In genomic region chr10:9866793-9867579, GRCm38 (mm10) we compare ENCODE assay signal across 15 mouse cellular contexts. TPM values are rescaled to one million over a fixed set of nuclear protein-coding genes. Genes with fewer than 3 reads are reported as not detected.
DNase-seq lines count a peak whose midpoint lies in the region; ATAC-seq and TF ChIP-seq lines count a peak whose summit lies in the region.
"Had no signal": no experiment of that assay in that cellular context is flagged by ENCODE, and none has a peak within 500 bp of the region (broad histone marks: within the 10 kb centered on the region; RNA-seq: fewer than 3 reads in every experiment).

No protein-coding gene starts in this region.

- no peak overlapping the region for H3K4me3 ChIP-seq in heart, adult 2 months
- no peak overlapping the region for H3K4me3 ChIP-seq in midbrain, postnatal 0 days (ENCODE audit: low read depth, low read length)
- H3K4me3 ChIP-seq in midbrain, embryonic 13.5 days (replicated peaks), result no peak overlapping the region
- no peak overlapping the region for H3K4me3 ChIP-seq in lung, embryonic 15.5 days
- H3K4me3 ChIP-seq: heart, embryonic 10.5 days; myocyte had no signal

- no peak overlapping the region for H3K4me2 ChIP-seq in midbrain, postnatal 0 days (ENCODE audit: low read depth, low read length, poor library complexity, severe bottlenecking)
- H3K4me2 ChIP-seq in midbrain, embryonic 13.5 days (replicated peaks), result no peak overlapping the region
- peak overlapping the region; percentile 9; the same call in 1 of the 2 replicates for H3K4me2 ChIP-seq in lung, embryonic 15.5 days
- H3K4me2 ChIP-seq: hindbrain, embryonic 14.5 days had no signal

- intact Hi-C loops in heart, adult 2 months (cut with DNase I), result no loop called here

- H3K9ac ChIP-seq in heart, adult 2 months (ENCODE audit: low read depth, low read length), result no peak overlapping the region
- no peak overlapping the region for H3K9ac ChIP-seq in midbrain, postnatal 0 days (replicated peaks; ENCODE audit: low read length, poor library complexity, severe bottlenecking)
- no peak overlapping the region for H3K9ac ChIP-seq in midbrain, embryonic 13.5 days (replicated peaks)
- H3K9ac ChIP-seq in lung, embryonic 15.5 days, result no peak overlapping the region
- H3K9ac ChIP-seq: hindbrain, embryonic 14.5 days had no signal

- no peaks in the 10 kb centered on the region for H3K9me3 ChIP-seq in midbrain, postnatal 0 days (ENCODE audit: low read length)
- no peaks in the 10 kb centered on the region for H3K9me3 ChIP-seq in midbrain, embryonic 13.5 days
- H3K9me3 ChIP-seq in lung, embryonic 15.5 days, result no peaks in the 10 kb centered on the region
- H3K9me3 ChIP-seq: heart, embryonic 10.5 days had no signal

- H3K4me1 ChIP-seq in heart, adult 2 months (ENCODE audit: control insufficient read depth, insufficient read depth, low read length), result no peaks in the 10 kb centered on the region; the same call in 1 of the 2 replicates
- H3K4me1 ChIP-seq in midbrain, postnatal 0 days (ENCODE audit: insufficient read depth, low read length), result no peaks in the 10 kb centered on the region
- no peaks in the 10 kb centered on the region; the same call in 1 of the 2 replicates for H3K4me1 ChIP-seq in midbrain, embryonic 13.5 days (replicated peaks)
- H3K4me1 ChIP-seq in lung, embryonic 15.5 days, result no peaks in the 10 kb centered on the region
- H3K4me1 ChIP-seq: heart, embryonic 10.5 days had no signal

- no peak for TF ChIP-seq POLR2A in heart, adult 2 months (IDR thresholded peaks at IDR 0.05; ENCODE audit: insufficient read depth, low read depth, low read length)

- TF ChIP-seq EP300 in heart, adult 2 months (IDR thresholded peaks at IDR 0.05; ENCODE audit: insufficient read depth, low read depth, low read length), result no peak

- H3K27me3 ChIP-seq in heart, adult 2 months (ENCODE audit: control insufficient read depth, insufficient read depth, low read length), result no peaks in the 10 kb centered on the region
- no peaks in the 10 kb centered on the region for H3K27me3 ChIP-seq in midbrain, postnatal 0 days (ENCODE audit: insufficient read depth, low read length)
- no peaks in the 10 kb centered on the region for H3K27me3 ChIP-seq in midbrain, embryonic 13.5 days
- no peaks in the 10 kb centered on the region for H3K27me3 ChIP-seq in lung, embryonic 15.5 days
- H3K27me3 ChIP-seq: Patski had no signal

- no peaks in the 10 kb centered on the region for H3K36me3 ChIP-seq in heart, adult 2 months (ENCODE audit: control insufficient read depth, insufficient read depth, low read length)
- H3K36me3 ChIP-seq in midbrain, postnatal 0 days (ENCODE audit: insufficient read depth, low read length), result no peaks in the 10 kb centered on the region
- no peaks in the 10 kb centered on the region for H3K36me3 ChIP-seq in midbrain, embryonic 13.5 days
- no peaks in the 10 kb centered on the region for H3K36me3 ChIP-seq in lung, embryonic 15.5 days
- H3K36me3 ChIP-seq: heart, embryonic 10.5 days had no signal

- no peak for DNase-seq in heart, adult 2 months
- DNase-seq in heart, postnatal 4 days, result no peak
- no peak for DNase-seq in midbrain, postnatal 0 days (ENCODE audit: low spot score)
- DNase-seq in frontal cortex, adult 2 months (ENCODE audit: extremely low spot score in 1 of 2, low spot score in 1 of 2), result no peak
- DNase-seq in layer of hippocampus, postnatal 25 days (ENCODE audit: extremely low spot score in 1 of 2, low spot score in 1 of 2), result no peak
- no peak for DNase-seq in adrenal gland, postnatal 14 days
- DNase-seq: adrenal gland, adult 2 months; cerebellum, adult 11-12 months; right cerebral cortex, postnatal 4 days had no signal

- 79% methylated on average over 17 of the region's 17 CpGs for WGBS in heart, adult 2 months
- WGBS in midbrain, postnatal 0 days, result 76% methylated on average over 17 of the region's 17 CpGs
- 78% methylated on average over 17 of the region's 17 CpGs for WGBS in midbrain, embryonic 13.5 days
- WGBS in lung, embryonic 15.5 days, result 54% methylated on average over 17 of the region's 17 CpGs

- peaks cover 2% of the 10 kb centered on the region; the same call in 1 of the 2 replicates for H3K79me2 ChIP-seq in heart, adult 2 months (replicated peaks; ENCODE audit: control insufficient read depth, insufficient read depth, low read length)

- ATAC-seq in midbrain, postnatal 0 days (ENCODE audit: low FRiP score), result no peak
- ATAC-seq in midbrain, embryonic 13.5 days, result no peak
- ATAC-seq in lung, embryonic 15.5 days (ENCODE audit: borderline replicate concordance, extremely low read depth, low FRiP score, low TSS enrichment), result no peak
- ATAC-seq: Patski had no signal

- no peak overlapping the region for H3K27ac ChIP-seq in heart, adult 2 months
- H3K27ac ChIP-seq in midbrain, postnatal 0 days (ENCODE audit: low read depth, low read length), result no peak overlapping the region
- H3K27ac ChIP-seq in midbrain, embryonic 13.5 days, result no peak overlapping the region
- 0 out of 2 replicates have a peak overlapping the region, but pooled peaks have one; percentile 30 for H3K27ac ChIP-seq in lung, embryonic 15.5 days
- H3K27ac ChIP-seq: heart, embryonic 10.5 days; hindbrain, embryonic 14.5 days had no signal

- TF ChIP-seq CTCF in heart, adult 2 months (IDR thresholded peaks at IDR 0.05), result peak; percentile 47
- peak; percentile 25; the same call in 1 of the 2 replicates for TF ChIP-seq CTCF in midbrain, postnatal 0 days (IDR thresholded peaks at IDR 0.05)

RNA-seq across cellular contexts. Expression of gene Stxbp5, which starts 33.9 kb away (rescaled TPM):
- total RNA-seq in heart, adult 2 months (2021), result 10 to 100 TPM; 11.9 to 13.7 TPM
- polyA plus RNA-seq in heart, adult 2 months (2012; rRNA removed), result 8.4 and 10.5 TPM in 2 replicates
- 10 to 100 TPM; 13.7 to 15.3 TPM for total RNA-seq in heart, postnatal 4 days (2021)
- total RNA-seq in midbrain, postnatal 0 days (2014; rRNA removed), result 52.7 and 58.4 TPM in 2 replicates
- 6.8 and 8.0 TPM in 2 replicates for polyA plus RNA-seq in midbrain, postnatal 0 days (2015; fragmentation: Nextera tagmentation; extraction: Ambion mirVana)
- 6.6 and 7.1 TPM in 2 replicates for polyA plus RNA-seq in midbrain, embryonic 13.5 days (2015; fragmentation: Nextera tagmentation; extraction: Ambion mirVana)
- 3.9 and 4.4 TPM in 2 replicates for polyA plus RNA-seq in lung, embryonic 15.5 days (2015; fragmentation: Nextera tagmentation; extraction: Ambion mirVana)
- 38.1 and 43.0 TPM in 2 replicates for polyA plus RNA-seq in frontal cortex, adult 2 months (2012; rRNA removed)
- 100 to 1,000 TPM in 1 of 2 experiments, 10 to 100 TPM in 1; 99.0 to 114 TPM for total RNA-seq in layer of hippocampus, postnatal 25 days (2021)
- total RNA-seq in adrenal gland, postnatal 14 days (2021), result 22.9 and 27.6 TPM in 2 replicates
